Mouse (Mus musculus) bone marrow macrophage, adult 2 months (primary cell): ENCODE data around the gene Wdr66.

Source experiments
- CTCF ChIP-seq: IDR thresholded peaks from 2 replicates; pipeline ENCODE4 v1.5.1; 2012; ENCODE audit warnings: low read depth, mild to moderate bottlenecking, low read length, moderate library complexity
- POLR2A ChIP-seq: IDR thresholded peaks from 2 replicates; pipeline ENCODE4 v1.6.1; 2012; ENCODE audit warnings: mild to moderate bottlenecking, low read depth, low read length, borderline replicate concordance

DNA sequence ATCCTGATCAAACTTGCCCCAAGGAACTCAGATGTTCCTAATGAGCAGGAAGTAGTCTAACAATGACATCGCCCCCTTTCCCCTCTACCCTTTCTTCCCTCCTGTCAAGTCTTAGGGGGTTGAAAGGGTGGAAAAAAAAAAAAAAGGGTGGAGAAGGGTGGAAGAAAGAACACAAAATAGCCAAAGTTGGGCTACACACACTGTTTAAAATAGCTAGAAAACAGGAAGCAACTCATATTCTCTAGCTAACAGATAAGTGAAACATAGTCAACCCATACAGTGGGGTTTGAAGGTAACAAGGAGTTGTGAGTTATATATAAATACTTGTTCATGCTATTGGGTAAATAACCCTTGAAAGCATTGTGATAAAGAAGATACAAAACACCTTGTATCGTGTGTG, 19.7 kb upstream of the Wdr66 start:
- TF ChIP-seq CTCF (no peak), POLR2A (no peak)
